Mouse (Mus musculus) hindbrain, embryonic 12.5 days (tissue): ENCODE data around the gene Zbed4. TPM values are rescaled to one million over a fixed set of nuclear protein-coding genes. Genes with fewer than 3 reads are reported as not detected.

ENCODE experiments used
- ATAC-seq: fragments of 200-750 bp; cut with Nextera tagmentation; 2 replicates; pipeline ENCODE4 v1.8.0; 2017; ENCODE audit warnings: moderate TSS enrichment; ENCODE audit not compliant: low FRiP score
- H3K27ac ChIP-seq: fragments of 300-500 bp; sonication (generic); 2 replicates; pipeline ENCODE4 v1.5.1; 2016; ENCODE audit warnings: mild to moderate bottlenecking
- H3K27me3 ChIP-seq: fragments of 300-500 bp; sonication (generic); 2 replicates; pipeline ENCODE4 v1.6.1; 2016; ENCODE audit warnings: mild to moderate bottlenecking
- H3K36me3 ChIP-seq: fragments of 300-500 bp; sonication (generic); 2 replicates; pipeline ENCODE4 v1.6.1; 2016; ENCODE audit warnings: mild to moderate bottlenecking
- H3K4me1 ChIP-seq: fragments of 300-500 bp; sonication (generic); 2 replicates; pipeline ENCODE4 v1.6.1; 2016
- H3K4me2 ChIP-seq: fragments of 300-500 bp; sonication (generic); replicated peaks from 2 replicates; pipeline ENCODE4 v1.6.1; 2016; ENCODE audit warnings: mild to moderate bottlenecking
- H3K4me3 ChIP-seq: fragments of 300-500 bp; sonication (generic); 2 replicates; pipeline ENCODE4 v1.5.1; 2016; ENCODE audit warnings: mild to moderate bottlenecking
- H3K9ac ChIP-seq: fragments of 300-500 bp; sonication (generic); 2 replicates; pipeline ENCODE4 v1.6.1; 2016; ENCODE audit warnings: mild to moderate bottlenecking, moderate library complexity
- H3K9me3 ChIP-seq: fragments of 300-500 bp; sonication (generic); replicated peaks from 2 replicates; pipeline ENCODE4 v1.6.1; 2016; ENCODE audit warnings: mild to moderate bottlenecking
- WGBS: fragments of 180-500 bp; shearing (Covaris S2); methylation state at CpG from one replicate; pipeline ENCODE4 v1.1.7; 2016; 5-methylcytosine and 5-hydroxymethylcytosine counted together
- polyA plus RNA-seq: library from polyadenylated mRNA; unstranded; fragments of >200 nt; fragmentation: Nextera tagmentation; extraction: Ambion mirVana; gene quantifications from 2 replicates; pipeline ENCODE4 v1.2.1, GENCODE M21; 2016

The Zbed4 gene
- polyA plus RNA-seq, 1 experiment from 2014 or later = 37.3 TPM

- H3K4me3 ChIP-seq = peak within 1 kb of the TSS; percentile 82
- under 1% methylated on average over 74 of the region's 88 CpGs for WGBS
- peaks cover 19% of the 10 kb centered on the region for H3K4me1 ChIP-seq
- peak within 1 kb of the TSS; percentile 88 for H3K4me2 ChIP-seq
- H3K27ac ChIP-seq = peak within 1 kb of the TSS; percentile 86
- peak within 1 kb of the TSS; percentile 88 for H3K9ac ChIP-seq
- H3K9me3 ChIP-seq = no peaks in the 10 kb centered on the region
- no peaks in the 10 kb centered on the region for H3K27me3 ChIP-seq
- peak; percentile 98 for ATAC-seq
- H3K36me3 ChIP-seq = peaks cover 46% of the 10 kb centered on the region
These were observed 67.8 kb downstream of the Zbed4 start, which contains the start of the genes Alg12 and Creld2 for GRCm38 (mm10) chr15:88819026-88819905. Alg12 (minus strand) TSS chr15:88819318. Creld2 (plus strand) TSS chr15:88819646.

- Histone ChIP-seq H3K9me3 (no peaks in the 10 kb centered on the region), H3K4me2 (peak overlapping the region; percentile 88), H3K27me3 (no peaks in the 10 kb centered on the region), H3K36me3 (peaks cover 46% of the 10 kb centered on the region), H3K4me3 (peak overlapping the region; percentile 82), H3K4me1 (peaks cover 19% of the 10 kb centered on the region), H3K9ac (peak overlapping the region; percentile 83), H3K27ac (peak overlapping the region; percentile 19; the same call in 1 of the 2 replicates)
- ATAC-seq = no peak; the same call in 1 of the 2 replicates
- WGBS = 3% methylated on average over 23 of the region's 23 CpGs
These were observed 68.4 kb downstream of the Zbed4 start for GRCm38 (mm10) chr15:88819906-88820303.

GRCm38 (mm10) chr15:88821403-88821802, 69.9 kb downstream of the Zbed4 start:
- H3K9ac ChIP-seq = no peak overlapping the region

GRCm38 (mm10) chr15:88822513-88822912, 71.1 kb downstream of the Zbed4 start:
- Histone ChIP-seq H3K4me3 (no peak overlapping the region), H3K9ac (no peak overlapping the region), H3K4me2 (no peak overlapping the region), H3K36me3 (peaks cover 52% of the 10 kb centered on the region), H3K9me3 (no peaks in the 10 kb centered on the region), H3K27ac (no peak overlapping the region), H3K27me3 (no peaks in the 10 kb centered on the region), H3K4me1 (peaks cover 19% of the 10 kb centered on the region)
- WGBS = 92% methylated on average over 7 of the region's 7 CpGs
- ATAC-seq = no peak

More at GRCm38 (mm10) chr15:88821403-88821802, 69.9 kb downstream of the Zbed4 start:
- 89% methylated on average over 7 of the region's 7 CpGs for WGBS
- Histone ChIP-seq H3K27ac (no peak overlapping the region), H3K4me1 (peaks cover 19% of the 10 kb centered on the region), H3K27me3 (no peaks in the 10 kb centered on the region), H3K36me3 (peaks cover 46% of the 10 kb centered on the region), H3K9me3 (no peaks in the 10 kb centered on the region), H3K4me2 (no peak overlapping the region), H3K4me3 (no peak overlapping the region)
- no peak for ATAC-seq

GRCm38 (mm10) chr15:88823376-88823775, 71.9 kb downstream of the Zbed4 start:
- Histone ChIP-seq H3K9me3 (no peaks in the 10 kb centered on the region), H3K27ac (no peak overlapping the region), H3K4me3 (no peak overlapping the region), H3K9ac (no peak overlapping the region), H3K4me2 (no peak overlapping the region), H3K36me3 (peaks cover 52% of the 10 kb centered on the region), H3K4me1 (peaks cover 16% of the 10 kb centered on the region), H3K27me3 (no peaks in the 10 kb centered on the region)
- no peak for ATAC-seq
- 97% methylated on average over 5 of the region's 5 CpGs for WGBS

- no peak overlapping the region for H3K9ac ChIP-seq
- H3K4me2 ChIP-seq = no peak overlapping the region
- no peaks in the 10 kb centered on the region for H3K27me3 ChIP-seq
- H3K9me3 ChIP-seq = no peaks in the 10 kb centered on the region
- no peak for ATAC-seq
- peaks cover 4% of the 10 kb centered on the region; the same call in 1 of the 2 replicates for H3K4me1 ChIP-seq
- 88% methylated on average over 6 of the region's 6 CpGs for WGBS
- H3K36me3 ChIP-seq = peaks cover 46% of the 10 kb centered on the region
- H3K4me3 ChIP-seq = no peak overlapping the region
- H3K27ac ChIP-seq = no peak overlapping the region
These were observed 76.0 kb downstream of the Zbed4 start for GRCm38 (mm10) chr15:88827466-88827865.

GRCm38 (mm10) chr15:88827991-88828799, 76.7 kb downstream of the Zbed4 start:
- no peaks in the 10 kb centered on the region for H3K9me3 ChIP-seq
- peaks cover 38% of the 10 kb centered on the region for H3K36me3 ChIP-seq
- ATAC-seq = peak; percentile 36
- H3K27ac ChIP-seq = no peak overlapping the region
- H3K4me2 ChIP-seq = no peak overlapping the region
- H3K4me3 ChIP-seq = no peak overlapping the region
- H3K9ac ChIP-seq = no peak overlapping the region
- WGBS = 25% methylated on average over 9 of the region's 9 CpGs
- no peaks in the 10 kb centered on the region for H3K27me3 ChIP-seq
- peaks cover 4% of the 10 kb centered on the region; the same call in 1 of the 2 replicates for H3K4me1 ChIP-seq

GRCm38 (mm10) chr15:88828800-88829705, 77.6 kb downstream of the Zbed4 start:
- Histone ChIP-seq H3K4me2 (no peak overlapping the region), H3K4me1 (peaks cover 4% of the 10 kb centered on the region; the same call in 1 of the 2 replicates), H3K4me3 (no peak overlapping the region), H3K9me3 (no peaks in the 10 kb centered on the region), H3K27ac (no peak overlapping the region), H3K36me3 (peaks cover 30% of the 10 kb centered on the region), H3K9ac (no peak overlapping the region), H3K27me3 (no peaks in the 10 kb centered on the region)
- 60% methylated on average over 17 of the region's 17 CpGs for WGBS
- peak; percentile 91 for ATAC-seq

- 77% methylated on average over 6 of the region's 6 CpGs for WGBS
- no peak for ATAC-seq
- Histone ChIP-seq H3K4me3 (no peak overlapping the region), H3K9me3 (no peaks in the 10 kb centered on the region), H3K4me1 (peaks cover 4% of the 10 kb centered on the region; the same call in 1 of the 2 replicates), H3K9ac (no peak overlapping the region), H3K27me3 (no peaks in the 10 kb centered on the region), H3K27ac (no peak overlapping the region), H3K36me3 (peaks cover 21% of the 10 kb centered on the region), H3K4me2 (no peak overlapping the region)
These were observed 78.5 kb downstream of the Zbed4 start for GRCm38 (mm10) chr15:88829791-88830440.

GRCm38 (mm10) chr15:88830696-88831095, 79.2 kb downstream of the Zbed4 start:
- Histone ChIP-seq H3K9me3 (no peaks in the 10 kb centered on the region), H3K36me3 (peaks cover 13% of the 10 kb centered on the region), H3K4me3 (no peak overlapping the region), H3K4me2 (no peak overlapping the region), H3K9ac (no peak overlapping the region), H3K4me1 (peaks cover 4% of the 10 kb centered on the region; the same call in 1 of the 2 replicates), H3K27ac (no peak overlapping the region), H3K27me3 (no peaks in the 10 kb centered on the region)
- no peak for ATAC-seq
- WGBS = 77% methylated on average over 5 of the region's 5 CpGs

- no peaks in the 10 kb centered on the region for H3K9me3 ChIP-seq
- no peak overlapping the region for H3K9ac ChIP-seq
- H3K36me3 ChIP-seq = peaks cover 6% of the 10 kb centered on the region
- H3K27me3 ChIP-seq = no peaks in the 10 kb centered on the region
- no peak overlapping the region for H3K27ac ChIP-seq
- H3K4me1 ChIP-seq = peaks cover 4% of the 10 kb centered on the region; the same call in 1 of the 2 replicates
- no peak overlapping the region for H3K4me2 ChIP-seq
- H3K4me3 ChIP-seq = no peak overlapping the region
- ATAC-seq = no peak
- WGBS = 61% methylated on average over 5 of the region's 5 CpGs
These were observed 80.0 kb downstream of the Zbed4 start for GRCm38 (mm10) chr15:88831482-88831881.
